Mouse (Mus musculus): ENCODE measurements at regions not wholly inside any gene's neighbourhood (a gene's known extent, or its start where the extent isn't known, plus 50 kb on each side); places are given as distances from the start of the nearest gene placed in this dataset.

DNA sequence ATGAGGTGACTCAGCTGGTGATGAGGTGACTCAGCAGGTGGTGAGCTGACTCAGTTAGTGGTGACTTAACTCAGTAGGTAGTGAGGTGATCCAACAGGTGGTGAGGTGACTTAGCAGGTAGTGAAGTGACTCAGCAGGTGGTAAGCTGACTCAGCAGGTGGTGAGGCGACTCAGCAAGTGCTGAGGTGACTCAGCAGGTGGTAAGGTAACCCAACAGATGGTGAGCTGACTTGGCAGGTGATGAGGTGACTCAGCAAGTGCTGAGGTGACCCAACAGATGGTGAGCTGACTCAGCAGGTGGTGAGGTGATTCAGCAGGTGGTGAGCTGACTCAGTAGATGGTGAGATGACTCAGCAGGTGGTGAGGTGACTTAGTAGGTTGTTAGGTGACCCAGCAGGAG, 103.7 kb upstream of the Pou3f3 start:
- TF ChIP-seq MAX (IDR thresholded peaks at IDR 0.05): no peak
- no peak for TF ChIP-seq CTCF (IDR thresholded peaks at IDR 0.05; ENCODE audit: control insufficient read depth, insufficient read depth, insufficient read length)
- no peak for TF ChIP-seq FOSL1 (IDR thresholded peaks at IDR 0.05; ENCODE audit: insufficient read depth, low read length, poor library complexity, severe bottlenecking)
- TF ChIP-seq MYOG (IDR thresholded peaks at IDR 0.05; ENCODE audit: control insufficient read depth, extremely low read depth, insufficient read length): no peak
- TF ChIP-seq USF1 (IDR thresholded peaks at IDR 0.05; ENCODE audit: low read depth): no peak
- TF ChIP-seq MYOD1 (IDR thresholded peaks at IDR 0.05; ENCODE audit: control insufficient read depth, insufficient read length, low read depth): peak; percentile 55
- TF ChIP-seq CEBPB (IDR thresholded peaks at IDR 0.05; ENCODE audit: low read depth): no peak

Data from C2C12 (cell line).